Mouse (Mus musculus): ENCODE results near the gene Fkbp9. TPM values are rescaled to one million over a fixed set of nuclear protein-coding genes. Genes with fewer than 3 reads are reported as not detected.
A peak's percentile ranks its signal among the peaks of the same experiment; 100 is the strongest.

Gene Fkbp9
- polyA plus RNA-seq, 1 experiment from 2014 or later = 26.3 TPM

- H3K27me3 ChIP-seq (replicated peaks; ENCODE audit: control insufficient read depth, insufficient read depth, low read length) = no peaks in the 10 kb centered on the region
- H3K4me3 ChIP-seq (ENCODE audit: low read depth, low read length) = no peak overlapping the region
- DNase-seq (ENCODE audit: low spot score) (no peak), ATAC-seq (no peak)
- no peaks in the 10 kb centered on the region for H3K36me3 ChIP-seq (ENCODE audit: control insufficient read depth, insufficient read depth, low read length)
- 96% methylated on average over 2 of the region's 2 CpGs for WGBS
- H3K4me2 ChIP-seq (ENCODE audit: low read length) = no peak overlapping the region
- H3K4me1 ChIP-seq (ENCODE audit: control insufficient read depth, insufficient read depth, low read length) = no peaks in the 10 kb centered on the region
- no peaks in the 10 kb centered on the region for H3K9me3 ChIP-seq (replicated peaks; ENCODE audit: control insufficient read depth, low read length)
- no peak overlapping the region for H3K27ac ChIP-seq (ENCODE audit: low read depth, low read length)
- H3K9ac ChIP-seq (ENCODE audit: low read length) = no peak overlapping the region
Observed at GRCm38 (mm10) chr6:56916279-56916678, 84.4 kb downstream of the Fkbp9 start.

GRCm38 (mm10) chr6:56917578-56918368, 85.9 kb downstream of the Fkbp9 start:
- 81% methylated on average over 12 of the region's 12 CpGs for WGBS
- DNase-seq (ENCODE audit: low spot score) (no peak), ATAC-seq (no peak)
- H3K27me3 ChIP-seq (replicated peaks; ENCODE audit: control insufficient read depth, insufficient read depth, low read length) = no peaks in the 10 kb centered on the region
- no peaks in the 10 kb centered on the region for H3K9me3 ChIP-seq (replicated peaks; ENCODE audit: control insufficient read depth, low read length)
- no peak overlapping the region for H3K27ac ChIP-seq (ENCODE audit: low read depth, low read length)
- H3K4me2 ChIP-seq (ENCODE audit: low read length) = no peak overlapping the region
- H3K36me3 ChIP-seq (ENCODE audit: control insufficient read depth, insufficient read depth, low read length) = no peaks in the 10 kb centered on the region
- H3K4me3 ChIP-seq (ENCODE audit: low read depth, low read length) = no peak overlapping the region
- peaks cover 4% of the 10 kb centered on the region for H3K4me1 ChIP-seq (ENCODE audit: control insufficient read depth, insufficient read depth, low read length)
- H3K9ac ChIP-seq (ENCODE audit: low read length) = no peak overlapping the region

- Histone ChIP-seq H3K9ac (ENCODE audit: low read length) (no peak overlapping the region), H3K36me3 (ENCODE audit: control insufficient read depth, insufficient read depth, low read length) (no peaks in the 10 kb centered on the region), H3K4me3 (ENCODE audit: low read depth, low read length) (no peak overlapping the region), H3K9me3 (replicated peaks; ENCODE audit: control insufficient read depth, low read length) (no peaks in the 10 kb centered on the region), H3K27me3 (replicated peaks; ENCODE audit: control insufficient read depth, insufficient read depth, low read length) (no peaks in the 10 kb centered on the region), H3K27ac (ENCODE audit: low read depth, low read length) (no peak overlapping the region), H3K4me2 (ENCODE audit: low read length) (no peak overlapping the region), H3K4me1 (ENCODE audit: control insufficient read depth, insufficient read depth, low read length) (peaks cover 5% of the 10 kb centered on the region)
- DNase-seq (ENCODE audit: low spot score) = no peak
- 89% methylated on average over 7 of the region's 7 CpGs for WGBS
- ATAC-seq = no peak
Observed at GRCm38 (mm10) chr6:56919330-56920044, 87.6 kb downstream of the Fkbp9 start.

- no peak for ATAC-seq
Observed at GRCm38 (mm10) chr6:56920222-56921092, 88.6 kb downstream of the Fkbp9 start.

GRCm38 (mm10) chr6:56923331-56923725, 91.5 kb downstream of the Fkbp9 start:
- H3K36me3 ChIP-seq (ENCODE audit: control insufficient read depth, insufficient read depth, low read length) = no peaks in the 10 kb centered on the region
- H3K9me3 ChIP-seq (replicated peaks; ENCODE audit: control insufficient read depth, low read length) = no peaks in the 10 kb centered on the region; the same call in 1 of the 2 replicates
- DNase-seq (ENCODE audit: low spot score) (peak; percentile 73), ATAC-seq (no peak)
- H3K4me1 ChIP-seq (ENCODE audit: control insufficient read depth, insufficient read depth, low read length) = peaks cover 7% of the 10 kb centered on the region
- no peaks in the 10 kb centered on the region for H3K27me3 ChIP-seq (replicated peaks; ENCODE audit: control insufficient read depth, insufficient read depth, low read length)
- H3K9ac ChIP-seq (ENCODE audit: low read length) = peak overlapping the region; percentile 81
- peak overlapping the region; percentile 85 for H3K27ac ChIP-seq (ENCODE audit: low read depth, low read length)
- H3K4me3 ChIP-seq (ENCODE audit: low read depth, low read length) = peak overlapping the region; percentile 68
- 0% methylated on average over 25 of the region's 25 CpGs for WGBS
- peak overlapping the region; percentile 54 for H3K4me2 ChIP-seq (ENCODE audit: low read length)

More at GRCm38 (mm10) chr6:56920222-56921092, 88.6 kb downstream of the Fkbp9 start:
- Histone ChIP-seq H3K4me1 (ENCODE audit: control insufficient read depth, insufficient read depth, low read length) (peaks cover 7% of the 10 kb centered on the region), H3K36me3 (ENCODE audit: control insufficient read depth, insufficient read depth, low read length) (no peaks in the 10 kb centered on the region), H3K9me3 (replicated peaks; ENCODE audit: control insufficient read depth, low read length) (no peaks in the 10 kb centered on the region; the same call in 1 of the 2 replicates), H3K27me3 (replicated peaks; ENCODE audit: control insufficient read depth, insufficient read depth, low read length) (no peaks in the 10 kb centered on the region), H3K4me2 (ENCODE audit: low read length) (no peak overlapping the region), H3K9ac (ENCODE audit: low read length) (no peak overlapping the region), H3K4me3 (ENCODE audit: low read depth, low read length) (no peak overlapping the region), H3K27ac (ENCODE audit: low read depth, low read length) (no peak overlapping the region)
- 92% methylated on average over 12 of the region's 12 CpGs for WGBS
- no peak for DNase-seq (ENCODE audit: low spot score)

- Histone ChIP-seq H3K27me3 (replicated peaks; ENCODE audit: control insufficient read depth, insufficient read depth, low read length) (no peaks in the 10 kb centered on the region), H3K27ac (ENCODE audit: low read depth, low read length) (peak within 1 kb of the TSS; percentile 85), H3K4me2 (ENCODE audit: low read length) (peak within 1 kb of the TSS; percentile 54), H3K9me3 (replicated peaks; ENCODE audit: control insufficient read depth, low read length) (no peaks in the 10 kb centered on the region; the same call in 1 of the 2 replicates), H3K4me1 (ENCODE audit: control insufficient read depth, insufficient read depth, low read length) (peaks cover 7% of the 10 kb centered on the region), H3K4me3 (ENCODE audit: low read depth, low read length) (peak within 1 kb of the TSS; percentile 68), H3K36me3 (ENCODE audit: control insufficient read depth, insufficient read depth, low read length) (no peaks in the 10 kb centered on the region), H3K9ac (ENCODE audit: low read length) (peak within 1 kb of the TSS; percentile 81)
- ATAC-seq = peak; percentile 96
- 3% methylated on average over 63 of the region's 64 CpGs for WGBS
- DNase-seq (ENCODE audit: low spot score) = peak; percentile 98
Observed at GRCm38 (mm10) chr6:56923726-56924707, 92.2 kb downstream of the Fkbp9 start, which contains the start of the genes Nt5c3 and Vmn1r4. Nt5c3 (minus strand) TSS chr6:56923932. Vmn1r4 (plus strand) TSS chr6:56924015.

Measured in forebrain, embryonic 14.5 days (tissue).